Mouse (Mus musculus) ES-Bruce4 (cell line): ENCODE measurements around the gene Fli1. TPM values are rescaled to one million over a fixed set of nuclear protein-coding genes. Genes with fewer than 3 reads are reported as not detected.

Experiments
- H3K27ac ChIP-seq: 2 replicates; pipeline ENCODE4 v1.5.1; 2012; ENCODE audit warnings: low read length, inconsistent platforms; ENCODE audit not compliant: insufficient read depth
- H3K27me3 ChIP-seq: 2 replicates; pipeline ENCODE4 v1.6.1; 2012; ENCODE audit warnings: mild to moderate bottlenecking, low read length, inconsistent platforms; ENCODE audit not compliant: control insufficient read depth, poor library complexity, insufficient read depth, severe bottlenecking
- H3K36me3 ChIP-seq: 2 replicates; pipeline ENCODE4 v1.6.1; 2012; ENCODE audit warnings: inconsistent platforms, mild to moderate bottlenecking, low read length, moderate library complexity; ENCODE audit not compliant: control insufficient read depth, poor library complexity, insufficient read depth, severe bottlenecking
- H3K4me1 ChIP-seq: one replicate; pipeline ENCODE4 v1.8.1; 2011; ENCODE audit warnings: low read length; ENCODE audit not compliant: control insufficient read depth, insufficient read depth
- H3K4me3 ChIP-seq: 2 replicates; pipeline ENCODE4 v1.5.1; 2011; ENCODE audit warnings: low read depth, mild to moderate bottlenecking, low read length
- H3K9ac ChIP-seq: 2 replicates; pipeline ENCODE4 v1.6.1; 2012; ENCODE audit warnings: low read depth, mild to moderate bottlenecking, inconsistent platforms; ENCODE audit not compliant: poor library complexity, severe bottlenecking
- H3K9me3 ChIP-seq: replicated peaks from 2 replicates; pipeline ENCODE4 v1.6.1; 2012; ENCODE audit warnings: mild to moderate bottlenecking, low read length, inconsistent platforms; ENCODE audit not compliant: control insufficient read depth, poor library complexity, insufficient read depth, severe bottlenecking
- CTCF ChIP-seq: IDR thresholded peaks from one replicate; pipeline ENCODE4 v1.8.1; 2011; ENCODE audit warnings: low read depth, low read length
- EP300 ChIP-seq: IDR thresholded peaks from 2 replicates; pipeline ENCODE4 v1.6.1; 2011; ENCODE audit warnings: low read depth, low read length; ENCODE audit not compliant: insufficient read depth
- POLR2A ChIP-seq: IDR thresholded peaks from one replicate; pipeline ENCODE4 v1.8.1; 2011; ENCODE audit warnings: low read length; ENCODE audit not compliant: insufficient read depth
- polyA plus RNA-seq: library from polyadenylated mRNA; stranded (reverse); fragments of >200 nt; gene quantifications from 2 replicates; pipeline ENCODE4 v1.2.4, GENCODE M21; 2011; ENCODE audit warnings: low read depth; ENCODE audit not compliant: missing spikeins, insufficient read depth, insufficient read length

Gene Fli1
- polyA plus RNA-seq, 1 experiment, result not detected

DNA sequence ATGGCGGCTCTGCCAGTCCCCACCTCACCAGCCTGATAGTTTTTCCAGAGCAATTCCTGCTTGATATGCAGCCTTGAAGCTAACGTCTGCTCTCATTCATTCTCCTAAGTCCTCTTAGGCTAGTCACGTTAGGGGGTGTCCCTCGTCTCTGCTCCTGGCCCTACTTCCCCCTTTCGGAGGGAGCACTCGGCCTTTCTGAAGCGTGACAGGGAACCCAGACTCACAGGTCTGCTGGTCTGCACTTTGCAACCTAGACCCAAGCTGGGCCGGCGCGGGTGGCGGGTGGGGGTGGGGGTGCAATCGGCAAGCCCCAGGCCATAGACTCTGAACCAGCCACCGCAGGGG lies 2.6 kb downstream of the Fli1 start:
- Histone ChIP-seq H3K27me3 (peaks cover 42% of the 10 kb centered on the region), H3K9ac (0 out of 2 replicates have a peak overlapping the region, but pooled peaks have one; percentile 4), H3K36me3 (no peaks in the 10 kb centered on the region), H3K27ac (no peak overlapping the region), H3K4me1 (peaks cover 1% of the 10 kb centered on the region), H3K4me3 (peak overlapping the region; percentile 38), H3K9me3 (no peaks in the 10 kb centered on the region)
- no peak for TF ChIP-seq CTCF
- no peak for TF ChIP-seq EP300
- no peak for TF ChIP-seq POLR2A

DNA sequence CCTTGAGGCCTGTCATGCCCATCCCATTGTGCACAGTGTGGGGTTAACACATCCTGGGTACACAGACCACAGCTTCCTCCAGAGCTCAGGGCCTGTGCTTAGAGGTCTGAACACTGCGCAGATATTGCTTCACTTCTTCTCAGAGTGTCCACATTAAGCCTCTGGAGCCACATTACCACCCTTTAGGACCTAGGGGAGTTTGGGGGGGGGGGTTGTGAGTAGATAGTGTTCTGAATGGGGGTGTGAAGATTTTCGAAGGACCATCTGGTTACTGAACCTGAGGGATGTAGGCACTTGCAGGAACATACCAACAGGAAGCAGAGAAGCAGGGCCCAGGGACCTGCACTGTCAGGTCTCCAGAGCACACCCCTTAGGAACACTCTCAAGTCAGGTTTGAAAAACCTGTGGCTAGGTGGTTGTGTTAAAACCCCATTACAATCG lies 3.3 kb downstream of the Fli1 start:
- Histone ChIP-seq H3K4me3 (no peak overlapping the region), H3K4me1 (peaks cover 1% of the 10 kb centered on the region), H3K27ac (no peak overlapping the region), H3K36me3 (no peaks in the 10 kb centered on the region), H3K27me3 (peaks cover 39% of the 10 kb centered on the region), H3K9ac (no peak overlapping the region), H3K9me3 (no peaks in the 10 kb centered on the region)
- TF ChIP-seq EP300 (no peak), POLR2A (no peak), CTCF (no peak)

DNA sequence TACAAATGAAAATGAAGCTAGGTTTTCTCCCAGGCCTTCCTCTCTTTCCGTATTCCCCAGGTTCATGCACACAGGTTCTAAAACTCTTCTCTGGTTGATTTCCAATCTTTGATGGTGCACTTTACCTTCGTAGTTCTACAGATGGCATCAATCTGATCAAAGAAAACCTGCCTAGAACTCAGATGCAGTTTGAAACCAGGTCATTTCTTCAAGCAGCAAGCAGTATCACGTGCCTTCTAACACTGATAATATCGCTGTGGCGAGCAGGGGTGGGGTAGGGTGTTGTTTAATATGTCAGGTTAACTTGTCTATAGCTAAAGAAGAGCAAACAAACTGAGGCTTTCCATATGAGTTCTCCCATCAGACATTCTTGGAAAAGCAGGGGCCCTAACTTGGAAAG lies 4.5 kb downstream of the Fli1 start:
- H3K27ac ChIP-seq, result no peak overlapping the region
- H3K9ac ChIP-seq, result no peak overlapping the region
- no peak overlapping the region for H3K4me3 ChIP-seq
- TF ChIP-seq CTCF, result no peak
- TF ChIP-seq POLR2A, result no peak
- no peak for TF ChIP-seq EP300
- H3K36me3 ChIP-seq, result no peaks in the 10 kb centered on the region
- no peaks in the 10 kb centered on the region for H3K4me1 ChIP-seq
- H3K27me3 ChIP-seq, result peaks cover 33% of the 10 kb centered on the region
- no peaks in the 10 kb centered on the region for H3K9me3 ChIP-seq

DNA sequence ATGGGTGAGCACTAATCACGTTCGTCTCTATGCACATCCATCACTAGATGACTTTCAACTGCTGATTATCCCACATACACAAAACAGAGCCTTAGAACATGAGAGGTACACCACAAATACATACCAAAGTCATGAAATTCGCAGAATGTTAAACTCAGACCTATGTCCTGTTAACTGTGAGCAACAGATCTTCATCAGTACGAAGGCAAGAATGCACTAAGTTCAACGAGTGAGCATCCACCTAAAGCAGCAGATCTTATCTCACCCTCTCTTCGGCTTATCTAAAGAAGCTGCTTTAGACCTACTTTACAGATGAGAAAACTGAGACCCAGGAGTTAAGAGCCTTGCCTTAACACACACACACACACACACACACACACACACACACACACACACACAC lies 5.0 kb downstream of the Fli1 start:
- H3K4me1 ChIP-seq, result no peaks in the 10 kb centered on the region
- no peak overlapping the region for H3K9ac ChIP-seq
- H3K27ac ChIP-seq, result no peak overlapping the region
- no peaks in the 10 kb centered on the region for H3K36me3 ChIP-seq
- no peak for TF ChIP-seq EP300
- TF ChIP-seq POLR2A, result no peak
- no peak for TF ChIP-seq CTCF
- H3K4me3 ChIP-seq, result no peak overlapping the region
- H3K27me3 ChIP-seq, result peaks cover 30% of the 10 kb centered on the region
- H3K9me3 ChIP-seq, result no peaks in the 10 kb centered on the region

DNA sequence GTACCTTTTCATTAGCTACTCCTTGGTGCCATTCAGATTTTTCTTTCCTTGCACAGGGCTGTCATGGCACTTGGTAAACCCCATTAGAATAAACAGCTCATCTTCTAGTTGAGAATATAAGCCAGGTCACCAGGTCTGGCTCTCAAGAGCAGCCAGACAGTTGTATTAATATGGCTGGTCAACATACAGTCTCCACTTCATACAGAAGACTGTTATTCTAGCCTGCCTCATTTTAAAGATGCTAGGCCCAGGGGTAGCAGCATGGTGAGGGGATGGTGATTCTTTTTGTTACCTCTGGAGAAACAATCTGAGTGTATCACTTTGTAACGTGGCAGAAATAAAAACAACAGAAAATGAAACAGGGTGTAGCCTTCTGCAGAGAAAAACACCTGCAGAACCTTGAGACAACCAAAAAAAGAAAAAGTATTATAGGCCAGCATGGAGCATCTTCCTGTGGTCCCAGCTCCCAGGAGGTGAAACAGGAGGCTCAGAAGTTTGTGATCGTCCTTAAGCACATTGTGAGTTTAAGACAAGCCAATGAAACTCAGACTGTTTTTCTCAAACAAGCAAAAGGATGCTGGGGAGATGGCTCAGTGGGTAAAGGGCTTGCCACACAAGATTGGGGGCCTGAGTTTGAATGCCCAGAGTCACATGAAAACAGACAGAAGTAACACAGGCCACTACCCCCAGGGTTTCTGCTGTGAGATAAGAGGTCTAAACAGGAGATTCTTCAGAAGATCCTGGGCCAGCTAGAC lies 7.3 kb downstream of the Fli1 start:
- Histone ChIP-seq H3K27me3 (peaks cover 10% of the 10 kb centered on the region), H3K9ac (no peak overlapping the region), H3K36me3 (no peaks in the 10 kb centered on the region), H3K4me3 (no peak overlapping the region), H3K27ac (no peak overlapping the region), H3K9me3 (no peaks in the 10 kb centered on the region), H3K4me1 (no peaks in the 10 kb centered on the region)
- TF ChIP-seq CTCF (no peak), POLR2A (no peak), EP300 (no peak)

DNA sequence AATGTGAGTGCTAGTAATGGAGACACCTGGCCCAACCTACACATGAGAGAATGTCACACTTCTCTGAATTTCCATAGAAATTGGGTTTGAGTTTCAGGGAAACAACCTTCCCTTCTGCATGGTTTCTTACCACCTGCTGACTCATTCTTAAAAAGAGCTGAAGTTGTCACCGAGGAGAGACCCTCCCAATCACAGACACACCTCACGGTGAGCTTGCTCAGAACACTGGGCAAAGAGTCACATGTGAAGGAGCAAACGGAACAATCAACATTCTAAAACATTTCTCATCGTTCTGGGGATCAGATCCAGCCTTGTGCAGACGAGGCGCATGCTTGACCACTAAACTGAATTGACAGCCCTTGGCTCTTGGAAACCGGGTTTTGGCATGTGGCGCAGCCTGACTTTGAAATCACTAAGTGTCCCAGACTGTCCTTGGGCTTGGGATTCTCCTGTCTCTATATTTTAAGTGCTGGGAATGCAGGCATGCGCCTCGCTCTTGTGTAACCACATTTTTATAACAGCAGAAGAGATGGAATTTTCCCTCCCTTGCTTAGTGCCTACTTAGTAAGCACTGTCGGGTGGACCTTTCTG lies 8.5 kb downstream of the Fli1 start:
- no peak for TF ChIP-seq CTCF
- TF ChIP-seq POLR2A, result no peak
- TF ChIP-seq EP300, result no peak
- Histone ChIP-seq H3K36me3 (no peaks in the 10 kb centered on the region), H3K9me3 (no peaks in the 10 kb centered on the region; the same call in 1 of the 2 replicates), H3K27ac (no peak overlapping the region), H3K4me3 (no peak overlapping the region), H3K4me1 (no peaks in the 10 kb centered on the region), H3K27me3 (peaks cover 9% of the 10 kb centered on the region), H3K9ac (no peak overlapping the region)
